Mouse (Mus musculus) right cerebral cortex, adult 18-20 months (tissue): ENCODE measurements around the gene Cfdp1.
A peak's percentile ranks its signal among the peaks of the same experiment; 100 is the strongest.

ENCODE experiments used
- DNase-seq: peaks from one replicate; pipeline ENCODE4 v3.0.0; 2022; ENCODE audit warnings: mixed read lengths

Gene Cfdp1

DNA sequence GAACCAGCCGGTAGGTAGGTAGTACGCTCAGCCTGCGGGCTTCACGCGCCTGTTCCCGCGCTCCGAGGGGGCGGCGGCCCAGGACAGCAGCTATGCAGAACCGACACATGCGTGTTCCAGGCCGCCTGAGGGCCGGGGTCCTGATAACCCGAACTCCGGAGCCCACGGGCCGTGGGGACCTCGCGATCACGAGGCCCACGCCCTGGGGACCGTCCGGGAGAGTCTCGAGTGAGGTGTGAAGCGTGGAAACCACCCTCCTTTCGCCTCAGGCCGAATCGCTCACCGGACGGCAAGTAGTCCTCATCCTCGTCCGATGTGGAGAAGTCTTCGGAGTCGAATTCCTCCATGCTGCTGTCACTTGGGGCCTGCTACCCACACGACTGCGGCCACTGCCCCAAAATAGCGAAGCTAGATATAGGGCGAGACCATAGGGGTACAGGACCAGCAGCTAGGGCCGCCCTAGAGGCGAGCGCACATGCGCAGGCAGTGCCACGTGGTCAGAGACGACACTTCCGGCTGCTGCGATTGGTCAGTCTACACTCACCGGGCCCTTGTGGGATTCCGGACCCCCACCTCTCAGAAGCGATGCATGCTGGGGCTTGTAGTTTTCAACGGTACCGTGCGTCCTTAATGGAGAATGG, at the start of gene Cfdp1:
TSS of gene Cfdp1 (minus strand) at position 431 of the 641 bp plus-strand sequence.
- peak; percentile 98 for DNase-seq

DNA sequence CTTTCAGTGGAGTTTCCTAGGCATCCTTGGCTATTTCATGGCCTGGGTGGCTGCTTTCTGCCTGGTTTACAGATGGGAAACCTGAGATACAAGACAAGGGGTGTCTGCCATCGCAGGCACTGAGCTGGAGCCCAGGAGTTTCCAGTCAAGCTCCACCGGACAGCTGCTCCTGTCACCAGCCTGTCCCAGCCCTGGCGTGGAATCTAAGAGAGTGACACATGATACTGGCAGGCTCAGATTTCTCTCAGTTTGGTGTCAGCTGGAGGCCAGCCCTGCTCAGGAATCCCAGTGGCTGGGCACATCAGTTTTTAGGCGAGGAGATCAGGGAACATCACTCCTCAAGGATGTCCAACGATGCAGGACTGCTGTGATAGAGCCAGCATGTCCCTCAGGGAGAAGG, 48.0 kb upstream of the Cfdp1 start:
- no peak for DNase-seq

DNA sequence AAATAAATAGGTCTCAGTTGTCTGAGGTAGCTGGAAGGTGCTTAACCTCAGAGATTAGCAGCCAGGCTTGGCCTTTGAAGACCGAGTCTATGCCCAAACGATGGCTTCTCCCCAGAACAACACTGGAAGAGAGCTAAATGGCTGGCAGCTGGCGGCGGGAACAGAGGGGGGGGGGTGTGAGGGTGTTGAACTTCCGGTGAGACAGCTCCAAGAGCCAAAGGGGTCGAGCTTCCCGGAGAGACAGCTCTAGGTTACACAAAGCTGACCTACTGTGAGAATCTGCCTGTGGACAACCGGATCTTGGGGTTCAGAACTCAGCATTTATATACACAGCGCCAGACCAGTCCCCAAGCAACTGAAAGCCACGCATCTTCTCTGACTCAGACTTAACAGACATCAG, 44.5 kb upstream of the Cfdp1 start:
- DNase-seq, result no peak

DNA sequence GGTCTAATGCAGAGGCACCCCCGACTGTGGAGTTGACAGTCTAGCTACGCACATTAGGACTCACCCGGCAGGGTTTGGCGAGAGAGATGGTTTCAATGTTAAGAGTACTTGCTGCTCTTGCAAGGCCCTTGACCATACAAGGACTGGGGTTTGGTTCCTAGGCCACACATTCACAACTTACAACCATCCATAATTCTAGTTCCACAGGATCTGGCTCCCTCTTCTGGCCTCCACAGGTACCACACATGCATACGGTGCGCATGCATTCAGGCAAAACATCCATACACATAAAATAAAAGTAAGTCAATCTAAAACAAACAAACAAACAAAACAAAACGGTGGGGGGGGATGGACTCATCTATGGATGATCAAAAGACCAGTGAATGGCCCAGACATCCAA, 40.9 kb upstream of the Cfdp1 start:
- DNase-seq, result no peak

DNA sequence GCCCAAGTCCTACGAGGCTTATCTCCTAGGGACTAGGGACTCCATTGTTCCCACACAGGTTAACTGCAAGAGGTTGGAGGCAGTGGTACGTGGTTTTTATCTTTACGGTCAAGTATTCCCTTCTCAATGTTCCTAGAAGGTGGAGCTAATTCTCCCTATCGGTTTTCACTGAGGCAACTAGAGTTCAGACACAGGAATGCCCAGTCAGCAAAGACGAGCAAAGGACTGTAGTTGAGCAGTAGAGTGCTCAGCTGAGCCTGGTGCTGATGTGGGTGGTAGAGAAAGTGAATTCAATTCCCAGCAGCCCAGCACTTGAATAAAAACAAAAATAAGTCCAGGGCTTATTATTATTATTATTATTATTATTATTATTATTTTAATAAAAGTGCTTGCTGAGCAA, 38.5 kb upstream of the Cfdp1 start:
- no peak for DNase-seq

DNA sequence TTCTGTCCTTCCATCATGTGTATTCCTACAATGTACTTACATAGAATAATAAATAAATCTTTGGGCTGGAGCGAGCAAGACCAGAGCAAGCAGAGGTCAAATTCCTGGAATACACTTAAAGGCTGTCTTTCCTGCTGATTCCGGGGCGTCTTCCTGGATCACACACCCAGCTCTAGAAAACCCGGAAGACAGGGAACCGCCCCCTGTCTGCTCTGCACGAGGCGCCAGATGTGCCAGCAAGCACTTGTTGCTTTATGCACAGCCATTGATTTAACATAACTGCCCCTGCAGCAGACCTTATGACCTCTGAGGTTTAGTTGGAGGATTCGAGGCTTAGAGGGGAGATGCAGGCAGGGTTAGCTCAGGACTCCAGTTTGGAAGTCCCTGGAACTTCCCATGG, 37.9 kb upstream of the Cfdp1 start:
- DNase-seq, result no peak

DNA sequence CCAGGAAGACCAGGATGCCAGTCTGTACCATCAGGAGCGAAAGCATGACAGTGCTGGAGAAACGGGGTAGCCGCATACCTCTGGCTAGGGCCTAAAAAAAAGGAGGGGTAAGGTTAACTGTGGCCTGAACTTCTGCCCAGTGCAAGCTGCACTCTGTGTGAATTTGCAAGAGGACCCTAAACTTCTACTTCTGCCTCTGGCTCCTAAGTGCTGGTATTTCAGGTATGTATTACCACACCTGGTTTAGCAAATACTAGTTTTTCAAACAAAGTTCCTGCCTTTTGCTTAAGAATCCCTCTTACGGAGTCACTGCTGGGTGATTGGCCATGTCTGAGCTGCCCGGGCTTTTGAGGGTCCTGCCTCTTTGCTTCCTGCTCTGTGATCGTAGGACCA, 36.8 kb upstream of the Cfdp1 start:
- no peak for DNase-seq

DNA sequence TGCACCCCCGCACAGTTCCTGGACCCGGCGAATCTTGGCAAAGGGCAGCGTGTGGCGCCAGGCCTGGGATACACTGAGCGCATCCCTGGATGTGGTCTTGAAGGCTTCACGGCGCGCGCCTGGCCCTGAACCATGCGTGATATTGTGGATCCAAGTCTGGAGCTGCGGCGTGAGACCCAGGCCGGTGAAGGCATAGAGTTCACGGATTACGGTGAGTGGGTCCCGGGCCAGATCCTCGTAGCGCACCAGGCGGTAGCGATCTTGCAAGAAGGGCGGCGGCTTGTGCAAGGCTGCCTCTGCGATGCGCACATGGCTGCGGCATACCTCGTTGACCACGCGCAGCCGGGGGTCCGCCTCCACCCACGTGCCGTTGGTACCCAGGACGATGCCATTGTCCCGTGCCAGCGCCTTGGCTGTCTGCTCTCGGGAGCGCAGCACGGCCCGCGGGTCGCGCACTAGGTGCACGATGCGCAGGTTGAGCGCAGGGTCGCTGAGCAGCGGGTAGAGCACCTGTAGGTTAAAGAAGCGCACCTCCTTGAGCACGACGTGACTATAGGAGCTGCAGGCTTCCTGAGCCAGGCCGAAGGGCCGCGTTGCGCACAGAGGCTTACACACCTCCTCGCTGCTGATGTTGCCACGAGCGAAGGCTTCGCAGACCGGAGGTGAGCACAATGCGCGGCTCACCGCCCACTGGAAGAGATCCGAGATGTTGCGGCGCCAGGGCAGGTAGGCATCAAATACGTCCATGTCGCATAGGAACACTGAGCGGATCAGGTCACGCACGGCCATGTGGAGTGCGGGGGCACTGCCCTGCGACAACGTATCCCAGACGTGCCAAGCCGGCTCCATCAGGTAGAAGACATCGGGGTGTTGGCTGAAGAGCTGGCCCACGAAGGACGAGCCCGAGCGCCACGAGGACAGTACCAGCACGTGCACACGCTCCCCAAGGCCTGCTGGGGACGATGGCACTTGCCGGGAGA, 36.1 kb upstream of the Cfdp1 start:
- DNase-seq, result no peak

DNA sequence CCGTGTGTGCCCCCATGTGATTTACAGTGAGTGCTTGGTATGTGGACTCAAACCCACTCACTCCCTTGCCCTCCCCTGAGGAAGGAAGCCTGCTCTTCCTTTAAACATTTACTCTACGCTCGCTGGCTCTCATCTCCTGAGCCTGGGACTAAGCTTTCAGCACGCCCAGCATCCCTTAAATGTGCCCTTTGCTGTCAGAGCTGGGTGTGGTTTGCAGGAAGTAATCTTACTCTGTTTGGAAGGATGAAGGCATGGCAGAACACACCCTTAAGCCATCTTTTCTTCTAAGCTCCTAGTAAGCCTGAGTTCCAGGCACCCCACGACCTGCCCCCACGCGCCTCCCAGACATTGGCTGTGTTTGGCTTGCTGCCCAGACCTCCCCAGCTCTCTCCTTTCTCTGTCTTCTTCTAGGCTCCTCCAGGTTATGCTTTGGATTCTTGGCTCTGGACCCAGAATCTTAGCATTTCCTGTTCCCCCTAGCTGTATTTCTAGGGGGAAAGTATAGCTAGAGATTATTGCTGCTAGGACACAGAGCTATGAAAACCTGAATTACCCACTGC, 34.1 kb upstream of the Cfdp1 start:
- no peak for DNase-seq

DNA sequence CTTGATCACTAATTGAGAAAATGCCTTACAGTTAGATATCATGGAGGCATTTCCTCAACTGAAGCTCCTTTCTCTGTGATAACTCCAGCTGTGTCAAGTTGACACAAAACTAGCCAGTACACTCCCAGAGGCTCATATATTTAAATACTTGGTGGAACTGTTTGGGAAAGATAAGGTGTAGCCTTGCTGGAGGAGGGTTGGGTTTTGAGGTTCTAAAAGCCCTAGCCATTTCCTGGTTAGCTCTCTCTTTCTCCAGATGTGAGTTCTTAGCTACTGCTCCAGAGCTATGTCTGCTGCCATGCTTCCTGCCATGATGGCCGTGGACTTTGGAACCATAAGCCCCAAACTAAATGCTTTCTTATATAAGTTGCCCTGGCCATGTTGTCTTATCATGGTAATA, 33.4 kb upstream of the Cfdp1 start:
- DNase-seq, result no peak

DNA sequence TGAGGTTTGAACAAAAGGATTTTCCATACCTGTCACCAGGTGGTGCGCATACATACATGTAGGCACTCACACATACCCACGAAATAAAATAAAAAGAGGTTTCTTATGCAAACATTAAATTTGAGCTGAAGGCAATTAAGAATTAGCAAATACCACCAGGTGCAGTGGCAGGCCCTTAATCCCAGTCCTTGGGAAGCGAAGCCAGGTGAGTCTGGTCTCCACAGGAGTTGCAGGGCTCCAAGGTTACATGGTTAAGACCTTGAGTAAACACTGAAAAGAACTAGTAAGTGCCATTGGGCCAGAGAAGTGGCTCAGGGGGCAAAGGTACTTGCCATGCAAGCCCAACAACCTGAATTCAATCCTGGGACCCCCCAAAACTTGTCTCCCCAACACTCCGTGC, 29.5 kb upstream of the Cfdp1 start:
- no peak for DNase-seq

DNA sequence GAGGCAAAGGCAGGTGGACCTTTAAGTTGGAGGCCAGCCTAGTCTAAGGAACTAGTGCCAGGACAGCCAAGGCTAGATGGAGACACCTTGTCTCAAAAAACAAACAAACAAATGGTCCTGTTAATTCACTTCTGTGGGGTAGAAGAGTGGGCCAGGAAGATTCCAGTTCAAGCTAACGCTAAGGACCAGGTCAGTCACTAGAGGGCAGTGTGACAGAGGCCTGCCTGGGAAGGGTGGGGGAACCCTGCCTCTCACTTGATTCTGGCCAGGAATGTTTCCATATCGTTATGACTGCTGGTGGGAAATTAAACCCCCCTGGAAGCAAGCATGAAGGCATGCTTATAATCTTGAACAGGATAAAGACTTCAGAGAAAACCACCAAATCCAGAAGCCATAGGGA, 27.5 kb upstream of the Cfdp1 start:
- peak; percentile 12 for DNase-seq

DNA sequence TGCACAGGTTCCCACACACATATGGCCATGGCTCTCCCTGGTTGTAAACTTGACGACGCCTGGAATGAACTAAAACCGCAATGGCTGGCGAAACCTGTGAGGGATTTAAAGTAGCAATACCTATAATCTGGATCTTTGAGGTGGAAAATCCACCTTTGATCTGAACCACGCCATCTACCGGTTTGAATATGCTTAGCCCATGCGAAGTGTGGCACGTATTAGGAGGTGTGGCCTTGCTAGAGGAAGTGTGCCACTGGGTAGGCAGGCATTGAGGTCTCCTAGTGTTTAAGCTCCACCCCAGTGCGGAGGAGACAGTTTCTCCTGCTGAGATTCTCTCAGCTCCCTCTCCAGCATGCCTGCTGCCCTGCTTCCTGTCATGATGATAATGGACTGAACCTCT, 23.6 kb upstream of the Cfdp1 start:
- no peak for DNase-seq

DNA sequence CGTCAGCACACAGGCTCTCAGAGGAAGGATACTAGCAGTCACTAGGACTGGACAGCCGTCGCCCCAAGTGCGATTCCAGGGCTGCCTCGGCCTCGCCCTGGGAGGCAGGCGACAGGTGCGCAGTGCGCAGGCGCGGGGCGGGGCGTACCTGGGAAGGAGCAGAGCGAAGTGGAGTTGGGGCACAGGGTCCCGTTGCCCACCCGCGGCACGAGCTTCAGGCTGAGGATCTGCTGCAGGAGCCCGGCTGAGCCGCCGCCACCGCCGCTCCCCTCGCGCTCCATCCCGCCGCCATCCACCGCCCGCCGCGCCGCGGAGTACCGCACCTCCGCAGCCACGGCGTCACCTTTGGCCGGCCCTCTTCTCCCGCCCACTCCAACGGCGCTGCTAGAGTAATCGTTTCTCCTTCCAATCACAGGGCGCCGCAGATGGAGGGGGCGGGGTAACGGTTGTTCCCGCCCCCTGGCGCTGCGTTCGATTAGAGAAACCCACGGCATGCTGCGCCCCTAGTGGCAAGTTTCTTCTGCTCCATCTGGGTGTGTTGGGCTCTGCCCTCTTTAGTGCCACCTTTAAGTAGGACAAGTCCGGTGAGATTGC, 22.4 kb upstream of the Cfdp1 start, which contains the start of gene Tmem170:
TSS of gene Tmem170 (minus strand) at position 396 of the 594 bp plus-strand sequence.
- peak; percentile 98 for DNase-seq

DNA sequence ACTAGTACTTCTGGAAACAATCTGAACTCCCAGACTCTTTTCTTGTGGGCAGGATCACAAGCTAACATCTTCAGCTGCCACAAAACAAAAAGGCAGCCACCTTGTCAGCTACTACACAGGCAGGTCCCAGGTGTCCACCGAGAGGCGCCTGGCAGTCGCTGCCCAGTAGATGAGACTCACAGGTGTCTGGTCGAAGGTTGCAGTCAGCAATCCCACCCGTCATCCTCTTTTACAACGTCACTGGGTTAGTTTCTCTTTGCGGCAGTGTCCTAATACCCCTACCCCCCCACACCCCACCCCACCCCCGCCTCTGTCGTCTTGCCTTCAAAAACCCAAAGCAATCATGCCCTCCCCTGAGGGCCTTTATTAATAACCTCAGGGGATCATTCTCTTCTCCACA, 21.7 kb upstream of the Cfdp1 start:
- DNase-seq, result no peak

DNA sequence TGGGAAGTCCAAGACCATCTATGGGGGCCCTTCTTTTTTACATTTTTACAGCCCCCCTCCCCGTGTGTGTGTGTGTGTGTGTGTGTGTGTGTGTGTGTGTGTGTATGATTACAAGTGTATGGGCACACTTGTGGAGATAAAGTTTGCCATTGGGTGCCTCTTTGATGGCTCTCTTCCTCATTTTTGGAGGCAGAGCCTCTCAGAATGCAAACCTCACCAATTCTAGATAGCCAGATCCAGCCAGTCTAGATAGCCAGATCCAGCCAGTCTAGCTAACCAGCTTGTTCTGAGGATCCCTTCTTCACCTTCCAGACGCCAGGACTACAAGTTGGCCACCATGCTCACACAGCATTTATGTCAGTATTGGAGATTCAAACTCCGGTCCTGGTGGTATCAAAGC, 17.2 kb upstream of the Cfdp1 start:
- DNase-seq, result no peak

DNA sequence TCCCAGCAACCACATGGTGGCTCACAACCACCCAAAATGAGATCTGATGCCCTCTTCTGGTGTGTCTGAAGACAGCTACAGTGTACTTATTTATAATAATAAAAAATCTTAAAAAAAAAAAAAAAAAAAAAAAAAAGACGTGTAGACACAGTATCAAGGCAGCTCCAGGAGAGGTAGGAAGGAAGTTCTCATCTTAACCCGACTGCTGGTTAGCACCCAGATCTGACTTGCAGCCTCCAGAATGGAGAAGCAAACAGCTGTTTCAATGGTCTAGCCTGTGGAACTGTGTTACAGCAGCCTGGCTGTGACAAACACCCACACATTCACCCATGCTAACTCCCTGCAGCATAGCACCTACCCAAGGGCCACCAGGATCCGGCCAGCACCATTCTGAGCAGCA, 16.3 kb upstream of the Cfdp1 start:
- no peak for DNase-seq

DNA sequence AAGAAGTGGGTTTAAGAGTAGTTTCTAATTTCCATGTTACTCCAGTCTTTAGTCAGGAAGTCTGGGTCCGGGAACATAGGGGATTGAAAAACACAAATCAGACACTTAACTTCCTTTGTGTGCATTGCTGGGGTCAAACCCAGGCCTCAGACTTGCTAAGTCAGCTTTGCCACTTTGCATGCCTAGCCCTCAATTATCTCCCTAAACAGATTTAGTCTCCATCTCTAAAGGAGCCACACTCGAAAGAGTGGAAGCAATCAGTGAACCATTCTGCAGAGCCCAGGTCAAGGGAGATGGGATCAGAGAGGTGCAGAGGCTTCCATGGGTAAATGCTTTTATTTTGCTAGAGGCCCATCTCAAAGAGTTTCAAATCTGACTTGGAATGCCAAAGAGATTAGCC, 14.6 kb upstream of the Cfdp1 start:
- DNase-seq, result no peak

DNA sequence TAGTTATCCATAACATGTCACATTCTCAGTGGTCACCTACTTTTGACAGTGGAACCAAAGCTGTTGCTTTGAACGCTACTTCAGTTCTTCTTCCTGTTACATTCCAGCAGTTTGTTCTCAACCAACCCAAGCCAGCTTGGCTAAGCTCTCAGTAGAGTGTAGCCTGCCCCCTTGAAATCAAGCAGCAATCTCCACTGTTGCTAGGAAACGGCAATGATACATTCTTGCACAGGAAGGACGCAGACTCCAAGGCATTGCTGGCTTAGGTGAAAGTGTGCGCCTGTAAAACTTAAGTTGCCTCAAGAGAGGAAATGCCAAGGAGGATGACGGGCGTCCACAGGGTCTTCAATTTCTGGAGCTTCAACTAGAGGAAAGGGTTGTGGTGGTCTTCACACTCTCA, 11.8 kb upstream of the Cfdp1 start:
- no peak for DNase-seq

DNA sequence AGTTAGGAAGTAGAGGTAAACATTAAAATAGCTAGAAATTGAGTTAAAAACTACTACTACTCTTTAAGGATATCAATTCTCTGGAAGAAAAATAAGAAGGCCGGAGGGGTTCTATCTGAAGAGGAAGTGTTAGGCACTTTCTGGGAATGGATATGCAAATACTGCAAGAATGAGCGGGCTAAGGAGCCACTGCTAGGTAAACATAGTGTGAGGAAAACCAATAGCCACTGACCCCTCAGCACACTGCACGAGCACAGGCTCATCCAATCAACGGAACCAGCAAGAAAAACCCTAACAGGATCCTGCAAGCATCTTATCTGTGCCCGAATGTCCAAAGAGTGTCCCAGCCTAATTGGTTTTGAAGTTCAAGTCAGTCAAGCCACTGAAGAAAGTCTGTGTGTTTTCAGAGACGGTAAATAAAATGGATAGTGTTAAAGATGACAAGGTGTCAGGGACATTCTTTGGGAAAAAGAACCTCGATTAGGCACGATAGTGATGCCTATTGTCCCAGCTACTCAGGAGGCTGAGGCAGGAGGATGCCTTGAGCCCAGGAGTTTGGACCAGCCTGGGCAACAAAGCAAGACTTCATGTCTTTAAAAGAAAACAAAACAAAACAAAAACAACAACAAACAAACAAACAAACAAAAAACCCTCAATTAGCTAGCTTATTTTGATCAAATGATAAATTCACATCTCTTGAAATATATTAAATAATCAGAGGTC, 11.2 kb upstream of the Cfdp1 start:
- no peak for DNase-seq

DNA sequence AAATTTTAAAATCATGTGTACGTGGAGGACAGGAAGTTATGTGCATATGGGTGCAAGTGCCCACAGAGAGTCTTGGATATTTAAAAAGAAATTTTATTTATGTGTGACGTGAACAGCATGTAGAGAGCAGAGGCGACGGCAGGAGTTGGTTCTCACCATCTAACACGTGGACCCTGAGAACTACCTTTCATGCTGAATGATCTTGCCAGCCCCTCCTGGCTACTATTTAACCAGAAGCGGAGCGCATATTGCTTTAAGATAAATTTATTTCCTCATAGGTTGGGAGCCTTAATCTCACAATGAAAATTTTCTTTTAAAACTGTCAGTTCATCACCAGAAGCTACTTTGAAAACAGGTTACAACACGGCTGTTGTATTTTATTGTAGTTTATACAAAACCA, 10.6 kb upstream of the Cfdp1 start:
- no peak for DNase-seq

DNA sequence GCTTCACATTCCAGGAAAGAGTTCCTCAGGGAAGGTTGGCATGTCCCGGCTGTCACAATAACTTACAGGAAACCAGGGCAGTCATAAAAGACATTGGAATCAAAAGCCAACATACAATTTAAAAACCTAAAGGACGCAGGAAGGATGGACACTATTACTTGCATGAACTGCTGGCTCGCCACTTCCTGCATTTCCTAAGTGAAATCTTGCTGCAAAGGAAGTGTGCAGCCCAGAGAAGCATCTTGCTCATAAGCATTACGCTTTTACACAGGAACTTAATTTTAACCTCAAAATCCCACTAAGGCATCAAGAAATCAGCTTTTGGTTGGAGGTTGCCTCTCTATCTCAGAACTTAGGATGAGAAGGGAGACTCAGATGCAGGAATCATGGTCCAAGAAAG, 9.2 kb upstream of the Cfdp1 start:
- DNase-seq, result no peak

DNA sequence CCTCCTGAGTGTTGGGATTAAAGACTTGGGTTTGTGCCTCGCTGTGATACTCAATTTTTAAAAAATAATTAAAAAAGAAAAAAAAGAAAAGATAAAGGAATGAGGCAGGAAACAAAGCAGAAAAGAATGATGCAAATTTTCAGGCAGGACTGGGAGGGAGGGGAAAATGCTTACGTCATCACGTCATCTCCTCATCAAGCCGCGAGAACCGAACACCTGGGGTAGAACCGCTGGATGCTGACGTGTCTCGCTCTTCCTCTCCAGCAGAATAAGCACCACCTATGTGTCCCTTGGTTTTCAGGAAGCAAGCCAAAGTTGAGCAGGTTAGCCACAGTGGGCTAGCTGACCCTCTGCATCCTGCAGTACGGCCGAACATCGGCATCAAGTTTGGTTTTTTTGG, 1.9 kb upstream of the Cfdp1 start:
- no peak for DNase-seq
